Mouse (Mus musculus): Measurements from ENCODE around the gene Lix1. TPM values are rescaled to one million over a fixed set of nuclear protein-coding genes. Genes with fewer than 3 reads are reported as not detected.

The Lix1 gene
- 30.5 and 33.3 TPM in 2 replicates for polyA plus RNA-seq (2015; fragmentation: Nextera tagmentation; extraction: Ambion mirVana)

GRCm38 (mm10) chr17:17402222-17403004, at the start of gene Lix1:
Gene Lix1, plus strand, starts transcription at chr17:17402672.
- no peaks in the 10 kb centered on the region for H3K36me3 ChIP-seq (ENCODE audit: control insufficient read depth, insufficient read depth)
- peak; percentile 99 for ATAC-seq
- H3K27ac ChIP-seq (ENCODE audit: low read length): peak within 1 kb of the TSS; percentile 85
- H3K4me3 ChIP-seq (replicated peaks; ENCODE audit: low read length): peak within 1 kb of the TSS; percentile 47
- peak within 1 kb of the TSS; percentile 52 for H3K4me2 ChIP-seq (ENCODE audit: low read length)
- peaks cover 17% of the 10 kb centered on the region for H3K4me1 ChIP-seq (replicated peaks; ENCODE audit: control insufficient read depth, insufficient read depth, low read length)
- no peaks in the 10 kb centered on the region for H3K9me3 ChIP-seq (ENCODE audit: control insufficient read depth, low read length)
- H3K27me3 ChIP-seq (replicated peaks; ENCODE audit: control insufficient read depth, insufficient read depth, low read length): no peaks in the 10 kb centered on the region
- 15% methylated on average over 6 of the region's 6 CpGs for WGBS
- H3K9ac ChIP-seq (replicated peaks; ENCODE audit: low read depth, low read length): peak within 1 kb of the TSS; percentile 46

- H3K4me2 ChIP-seq (ENCODE audit: low read length): peak overlapping the region; percentile 81
- H3K4me3 ChIP-seq (replicated peaks; ENCODE audit: low read length): peak overlapping the region; percentile 89
- peak overlapping the region; percentile 72 for H3K27ac ChIP-seq (ENCODE audit: low read length)
- WGBS: 6% methylated on average over 6 of the region's 6 CpGs
- peak overlapping the region; percentile 77 for H3K9ac ChIP-seq (replicated peaks; ENCODE audit: low read depth, low read length)
- no peaks in the 10 kb centered on the region for H3K9me3 ChIP-seq (ENCODE audit: control insufficient read depth, low read length)
- H3K27me3 ChIP-seq (replicated peaks; ENCODE audit: control insufficient read depth, insufficient read depth, low read length): no peaks in the 10 kb centered on the region
- ATAC-seq: no peak
- peaks cover 9% of the 10 kb centered on the region; the same call in 1 of the 2 replicates for H3K36me3 ChIP-seq (ENCODE audit: control insufficient read depth, insufficient read depth)
- H3K4me1 ChIP-seq (replicated peaks; ENCODE audit: control insufficient read depth, insufficient read depth, low read length): peaks cover 12% of the 10 kb centered on the region
These were observed 28.9 kb upstream of the Lix1 start for GRCm38 (mm10) chr17:17373550-17373917.

GRCm38 (mm10) chr17:17373918-17374910, 28.3 kb upstream of the Lix1 start, which contains the start of gene Riok2:
Gene Riok2, plus strand, starts transcription at chr17:17374309.
- H3K4me3 ChIP-seq (replicated peaks; ENCODE audit: low read length): peak within 1 kb of the TSS; percentile 89
- peak; percentile 97 for ATAC-seq
- H3K4me2 ChIP-seq (ENCODE audit: low read length): peak within 1 kb of the TSS; percentile 81
- no peaks in the 10 kb centered on the region for H3K9me3 ChIP-seq (ENCODE audit: control insufficient read depth, low read length)
- peak within 1 kb of the TSS; percentile 77 for H3K9ac ChIP-seq (replicated peaks; ENCODE audit: low read depth, low read length)
- peaks cover 9% of the 10 kb centered on the region; the same call in 1 of the 2 replicates for H3K36me3 ChIP-seq (ENCODE audit: control insufficient read depth, insufficient read depth)
- WGBS: under 1% methylated on average over 48 of the region's 48 CpGs
- H3K27ac ChIP-seq (ENCODE audit: low read length): peak within 1 kb of the TSS; percentile 72
- H3K27me3 ChIP-seq (replicated peaks; ENCODE audit: control insufficient read depth, insufficient read depth, low read length): no peaks in the 10 kb centered on the region
- peaks cover 12% of the 10 kb centered on the region for H3K4me1 ChIP-seq (replicated peaks; ENCODE audit: control insufficient read depth, insufficient read depth, low read length)

- Histone ChIP-seq H3K9ac (replicated peaks; ENCODE audit: low read depth, low read length) (no peak overlapping the region), H3K4me3 (replicated peaks; ENCODE audit: low read length) (no peak overlapping the region), H3K4me2 (ENCODE audit: low read length) (peak overlapping the region; percentile 81), H3K27me3 (replicated peaks; ENCODE audit: control insufficient read depth, insufficient read depth, low read length) (no peaks in the 10 kb centered on the region), H3K27ac (ENCODE audit: low read length) (no peak overlapping the region), H3K36me3 (ENCODE audit: control insufficient read depth, insufficient read depth) (peaks cover 10% of the 10 kb centered on the region), H3K4me1 (replicated peaks; ENCODE audit: control insufficient read depth, insufficient read depth, low read length) (peaks cover 12% of the 10 kb centered on the region), H3K9me3 (ENCODE audit: control insufficient read depth, low read length) (no peaks in the 10 kb centered on the region)
- no peak for ATAC-seq
- WGBS: 87% methylated on average over 3 of the region's 3 CpGs
These were observed 26.9 kb upstream of the Lix1 start for GRCm38 (mm10) chr17:17375581-17375980.

GRCm38 (mm10) chr17:17383703-17384102, 18.8 kb upstream of the Lix1 start:
- peaks cover 31% of the 10 kb centered on the region for H3K36me3 ChIP-seq (ENCODE audit: control insufficient read depth, insufficient read depth)
- no peaks in the 10 kb centered on the region for H3K4me1 ChIP-seq (replicated peaks; ENCODE audit: control insufficient read depth, insufficient read depth, low read length)
- no peak for ATAC-seq
- H3K9ac ChIP-seq (replicated peaks; ENCODE audit: low read depth, low read length): no peak overlapping the region
- no peak overlapping the region for H3K4me2 ChIP-seq (ENCODE audit: low read length)
- no peak overlapping the region for H3K27ac ChIP-seq (ENCODE audit: low read length)
- H3K27me3 ChIP-seq (replicated peaks; ENCODE audit: control insufficient read depth, insufficient read depth, low read length): no peaks in the 10 kb centered on the region
- H3K4me3 ChIP-seq (replicated peaks; ENCODE audit: low read length): no peak overlapping the region
- H3K9me3 ChIP-seq (ENCODE audit: control insufficient read depth, low read length): no peaks in the 10 kb centered on the region
- WGBS: 89% methylated on average over 4 of the region's 4 CpGs

- 94% methylated on average over 3 of the region's 3 CpGs for WGBS
- Histone ChIP-seq H3K27me3 (replicated peaks; ENCODE audit: control insufficient read depth, insufficient read depth, low read length) (no peaks in the 10 kb centered on the region), H3K4me1 (replicated peaks; ENCODE audit: control insufficient read depth, insufficient read depth, low read length) (no peaks in the 10 kb centered on the region), H3K27ac (ENCODE audit: low read length) (no peak overlapping the region), H3K4me2 (ENCODE audit: low read length) (no peak overlapping the region), H3K9ac (replicated peaks; ENCODE audit: low read depth, low read length) (no peak overlapping the region), H3K36me3 (ENCODE audit: control insufficient read depth, insufficient read depth) (peaks cover 31% of the 10 kb centered on the region), H3K9me3 (ENCODE audit: control insufficient read depth, low read length) (no peaks in the 10 kb centered on the region), H3K4me3 (replicated peaks; ENCODE audit: low read length) (no peak overlapping the region)
- no peak for ATAC-seq
These were observed 18.0 kb upstream of the Lix1 start for GRCm38 (mm10) chr17:17384502-17384901.

- no peaks in the 10 kb centered on the region for H3K9me3 ChIP-seq (ENCODE audit: control insufficient read depth, low read length)
- peaks cover 31% of the 10 kb centered on the region for H3K36me3 ChIP-seq (ENCODE audit: control insufficient read depth, insufficient read depth)
- no peak overlapping the region for H3K9ac ChIP-seq (replicated peaks; ENCODE audit: low read depth, low read length)
- H3K27me3 ChIP-seq (replicated peaks; ENCODE audit: control insufficient read depth, insufficient read depth, low read length): no peaks in the 10 kb centered on the region
- H3K4me1 ChIP-seq (replicated peaks; ENCODE audit: control insufficient read depth, insufficient read depth, low read length): no peaks in the 10 kb centered on the region
- no peak overlapping the region for H3K27ac ChIP-seq (ENCODE audit: low read length)
- no peak overlapping the region for H3K4me2 ChIP-seq (ENCODE audit: low read length)
- WGBS: 80% methylated on average over 2 of the region's 2 CpGs
- no peak for ATAC-seq
- H3K4me3 ChIP-seq (replicated peaks; ENCODE audit: low read length): no peak overlapping the region
These were observed 16.4 kb upstream of the Lix1 start for GRCm38 (mm10) chr17:17386117-17386516.

GRCm38 (mm10) chr17:17391823-17392222, 10.6 kb upstream of the Lix1 start:
- H3K4me2 ChIP-seq (ENCODE audit: low read length): no peak overlapping the region
- no peak for ATAC-seq
- no peaks in the 10 kb centered on the region for H3K27me3 ChIP-seq (replicated peaks; ENCODE audit: control insufficient read depth, insufficient read depth, low read length)
- H3K27ac ChIP-seq (ENCODE audit: low read length): no peak overlapping the region
- no peak overlapping the region for H3K9ac ChIP-seq (replicated peaks; ENCODE audit: low read depth, low read length)
- no peak overlapping the region for H3K4me3 ChIP-seq (replicated peaks; ENCODE audit: low read length)
- peaks cover 10% of the 10 kb centered on the region for H3K36me3 ChIP-seq (ENCODE audit: control insufficient read depth, insufficient read depth)
- peaks cover 10% of the 10 kb centered on the region for H3K4me1 ChIP-seq (replicated peaks; ENCODE audit: control insufficient read depth, insufficient read depth, low read length)
- 85% methylated on average over 4 of the region's 4 CpGs for WGBS
- no peaks in the 10 kb centered on the region for H3K9me3 ChIP-seq (ENCODE audit: control insufficient read depth, low read length)

- peak overlapping the region; percentile 85 for H3K27ac ChIP-seq (ENCODE audit: low read length)
- H3K4me1 ChIP-seq (replicated peaks; ENCODE audit: control insufficient read depth, insufficient read depth, low read length): peaks cover 15% of the 10 kb centered on the region
- no peak overlapping the region for H3K4me3 ChIP-seq (replicated peaks; ENCODE audit: low read length)
- 53% methylated on average over 7 of the region's 7 CpGs for WGBS
- H3K9ac ChIP-seq (replicated peaks; ENCODE audit: low read depth, low read length): no peak overlapping the region
- no peak overlapping the region for H3K4me2 ChIP-seq (ENCODE audit: low read length)
- ATAC-seq: peak; percentile 56; the same call in 1 of the 2 replicates
- peaks cover 8% of the 10 kb centered on the region for H3K36me3 ChIP-seq (ENCODE audit: control insufficient read depth, insufficient read depth)
- H3K27me3 ChIP-seq (replicated peaks; ENCODE audit: control insufficient read depth, insufficient read depth, low read length): no peaks in the 10 kb centered on the region
- no peaks in the 10 kb centered on the region for H3K9me3 ChIP-seq (ENCODE audit: control insufficient read depth, low read length)
These were observed 9.6 kb upstream of the Lix1 start for GRCm38 (mm10) chr17:17392863-17393262.

Data from forebrain, embryonic 16.5 days (tissue).